Mouse (Mus musculus): ENCODE measurements at regions not wholly inside any gene's neighbourhood (a gene's known extent, or its start where the extent isn't known, plus 50 kb on each side); places are given as distances from the start of the nearest gene placed in this dataset.
"Not testable (repeated sequence)": the region's sequence is repeated elsewhere in the genome, so short reads cannot be mapped to it uniquely, and the experiment has no call there.

DNA sequence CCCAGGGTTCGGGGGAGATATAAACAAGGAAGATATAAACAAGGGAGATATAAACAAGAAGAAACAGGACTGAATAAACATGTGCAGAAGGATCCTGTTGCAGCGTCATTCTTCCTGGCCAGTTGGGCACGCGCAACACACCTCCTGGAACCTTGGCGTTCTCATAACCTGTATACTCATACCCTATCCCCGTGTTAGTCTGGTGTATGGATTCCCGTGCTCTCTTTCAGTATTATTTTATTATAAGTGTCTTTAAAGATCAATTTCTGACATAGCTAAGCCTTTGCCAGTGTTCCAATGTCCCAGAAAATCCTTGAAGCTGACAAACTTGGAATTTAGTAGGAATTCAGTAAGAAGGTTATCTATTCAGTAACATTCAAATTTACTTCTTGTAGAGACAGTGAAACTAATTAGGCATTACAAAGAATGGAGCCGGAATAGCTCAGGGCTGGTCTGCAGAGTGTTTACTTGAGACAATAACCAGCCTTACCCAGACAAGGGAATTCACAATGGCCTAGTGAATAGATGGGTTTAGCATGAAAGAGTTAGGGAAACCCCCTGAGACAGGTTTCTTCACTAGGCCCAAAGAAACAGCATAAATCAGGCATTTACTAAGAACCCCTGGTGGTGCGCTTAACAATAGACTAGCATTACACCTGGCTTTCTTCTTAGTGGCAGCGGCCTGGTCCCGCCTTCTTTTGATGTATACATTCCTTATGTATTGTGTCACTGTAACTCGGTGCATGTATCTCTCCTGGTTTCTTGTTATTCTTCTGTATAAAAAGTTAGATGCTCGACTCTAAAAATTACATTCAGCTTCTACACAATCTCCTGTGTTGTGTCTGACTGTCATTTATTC is 458.4 kb downstream of the Epm2a start:
- DNase-seq (ENCODE audit: low read depth, low spot score), result not testable (repeated sequence)

DNA sequence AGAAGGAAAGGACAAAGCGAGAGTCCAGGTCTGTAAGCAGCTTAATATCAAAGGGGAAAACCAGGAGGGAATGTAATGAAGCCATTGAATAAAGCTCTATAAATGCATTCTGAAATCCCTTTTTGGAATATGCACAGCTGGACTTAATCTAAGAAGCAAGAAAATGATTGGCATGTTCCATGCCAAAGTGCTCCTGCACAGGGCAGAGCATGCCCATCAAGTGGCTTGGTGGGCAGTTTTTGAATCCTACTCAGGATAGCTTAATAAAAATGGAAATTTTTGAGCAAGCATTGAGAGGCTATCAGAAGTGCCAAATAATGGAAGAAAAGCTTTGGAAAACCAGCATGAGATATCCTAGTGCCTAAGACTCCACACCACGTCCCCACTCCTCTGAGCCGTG is 466.1 kb downstream of the Epm2a start:
- no peak for DNase-seq (ENCODE audit: low read depth, low spot score)

DNA sequence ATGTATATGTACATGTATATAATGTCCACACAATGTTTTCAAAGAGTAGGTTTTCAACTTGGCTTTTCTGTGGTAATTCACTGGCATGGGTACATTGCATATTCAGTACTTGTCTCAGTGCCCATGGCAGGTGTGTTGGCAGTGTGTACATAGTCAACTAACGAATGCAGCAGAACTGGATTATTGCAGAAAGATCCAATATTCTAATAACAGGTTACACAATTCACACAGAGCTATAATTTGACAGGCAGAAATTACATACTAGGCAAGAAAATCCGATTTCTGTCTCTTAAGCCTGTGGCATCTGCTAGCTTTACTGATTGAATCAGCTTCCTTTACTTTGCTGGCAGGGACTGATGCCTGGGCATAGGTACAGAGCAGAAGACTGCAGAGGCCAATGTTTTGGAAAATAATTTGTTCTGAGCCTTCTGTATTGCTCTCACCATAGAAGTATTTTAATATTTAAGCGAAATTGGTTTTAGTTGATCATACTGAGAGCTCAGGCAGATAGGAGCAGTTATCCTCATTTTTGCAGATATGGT is 479.3 kb downstream of the Epm2a start:
- no peak for DNase-seq (ENCODE audit: low read depth, low spot score)

DNA sequence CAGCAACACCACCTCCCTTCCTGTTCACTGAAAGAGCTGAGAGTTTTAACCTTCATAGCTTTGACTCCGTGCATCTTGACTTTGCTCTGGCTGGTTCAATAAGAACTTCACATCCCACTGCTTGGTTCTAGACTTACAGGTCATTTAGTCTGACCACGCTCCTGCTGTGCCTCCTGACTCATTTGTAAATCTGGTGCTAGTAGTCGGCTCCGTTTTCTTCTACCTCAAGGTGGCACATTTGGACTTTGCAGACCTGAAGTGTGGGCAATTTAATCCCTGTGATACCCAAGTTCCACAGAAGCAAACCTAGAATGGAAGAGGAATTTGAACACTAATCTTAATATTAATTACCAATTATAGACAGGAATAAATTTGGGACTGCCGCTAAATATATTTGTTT is 497.9 kb downstream of the Epm2a start:
- no peak for DNase-seq (ENCODE audit: low read depth, low spot score)

DNA sequence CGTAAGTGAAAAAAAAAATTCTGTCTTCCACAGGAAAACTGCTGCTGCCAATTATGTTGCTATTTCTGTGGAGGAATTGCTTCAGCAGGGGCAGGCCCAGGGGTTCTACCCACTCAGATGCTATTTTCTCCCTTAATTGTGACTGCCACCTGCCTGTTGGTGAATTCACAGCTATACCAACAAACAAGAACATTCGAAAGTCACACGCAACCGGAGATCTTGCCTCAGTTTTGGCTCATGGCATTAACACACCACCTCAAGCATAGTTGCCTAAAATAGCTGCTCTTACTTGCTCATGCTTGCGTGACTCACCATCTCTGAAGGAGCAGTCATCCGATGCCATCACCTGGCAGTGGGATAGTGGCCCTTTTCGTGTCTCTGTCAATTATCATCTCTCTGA is 498.3 kb downstream of the Epm2a start:
- no peak for DNase-seq (ENCODE audit: low read depth, low spot score)

DNA sequence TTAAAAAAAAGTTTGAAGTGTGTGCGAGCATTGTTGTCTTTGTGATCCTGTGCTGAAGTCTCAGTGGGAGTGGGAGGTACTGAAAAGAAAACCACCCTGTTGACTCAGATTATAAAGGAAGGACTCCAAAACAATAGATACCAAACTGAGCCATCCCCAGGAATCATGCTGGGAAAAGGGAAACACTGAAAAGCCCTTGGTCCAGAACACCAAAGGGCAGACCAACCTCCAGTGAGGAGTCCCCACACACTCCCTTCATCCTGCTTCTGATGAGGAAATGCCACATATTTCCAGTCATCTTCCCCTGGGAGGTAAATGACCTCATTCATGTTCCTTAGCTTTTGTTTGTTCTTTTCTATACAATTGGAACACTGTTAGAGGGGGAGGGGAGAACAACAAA is 502.9 kb downstream of the Epm2a start:
- DNase-seq (ENCODE audit: low read depth, low spot score), result no peak

DNA sequence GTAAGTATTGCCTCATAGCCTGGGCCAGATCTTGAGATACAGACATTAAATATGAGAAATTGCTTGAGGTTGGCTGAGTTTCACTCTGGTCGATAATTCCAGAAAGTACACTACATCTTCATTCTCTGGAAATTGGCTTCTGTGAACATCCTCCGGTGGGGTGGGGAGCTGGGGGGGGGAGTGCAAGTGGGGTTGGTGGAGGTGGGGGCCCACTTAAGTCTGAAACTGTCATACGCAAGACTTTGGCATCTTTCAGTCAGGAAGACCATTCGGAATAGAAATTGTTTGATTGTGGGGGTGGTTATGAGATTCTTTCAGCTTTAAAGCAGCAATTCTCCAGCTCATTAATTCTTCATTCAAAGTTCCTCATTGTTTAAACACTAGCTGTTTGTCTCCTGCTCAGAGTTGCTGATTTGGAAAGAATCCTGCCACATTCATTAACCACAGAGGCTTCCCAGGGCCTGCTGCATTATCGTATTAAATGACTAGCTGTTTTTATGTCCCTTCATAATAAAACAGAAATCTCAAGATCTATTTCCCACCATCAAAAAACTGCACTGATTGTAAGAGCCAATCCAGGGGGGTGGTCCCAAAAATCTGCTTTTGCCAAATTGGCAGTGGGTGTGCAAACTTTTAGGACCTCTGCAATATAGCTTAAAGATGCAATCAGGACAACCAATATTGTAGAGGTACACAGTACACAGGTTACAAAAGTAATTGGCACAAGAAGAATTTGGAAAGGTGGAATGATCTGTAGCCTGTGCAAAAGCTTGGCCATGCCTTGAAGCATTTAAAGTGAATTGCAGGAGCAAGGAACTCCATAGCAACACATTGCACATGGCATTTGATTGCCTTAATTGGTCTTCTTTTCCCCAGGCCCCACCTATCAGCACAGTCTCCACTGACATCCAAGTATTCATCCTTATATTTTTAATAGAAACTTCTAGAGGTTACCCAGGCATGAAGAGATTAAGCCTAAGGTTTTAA is 532.2 kb downstream of the Epm2a start:
- no peak for DNase-seq (ENCODE audit: low read depth, low spot score)

DNA sequence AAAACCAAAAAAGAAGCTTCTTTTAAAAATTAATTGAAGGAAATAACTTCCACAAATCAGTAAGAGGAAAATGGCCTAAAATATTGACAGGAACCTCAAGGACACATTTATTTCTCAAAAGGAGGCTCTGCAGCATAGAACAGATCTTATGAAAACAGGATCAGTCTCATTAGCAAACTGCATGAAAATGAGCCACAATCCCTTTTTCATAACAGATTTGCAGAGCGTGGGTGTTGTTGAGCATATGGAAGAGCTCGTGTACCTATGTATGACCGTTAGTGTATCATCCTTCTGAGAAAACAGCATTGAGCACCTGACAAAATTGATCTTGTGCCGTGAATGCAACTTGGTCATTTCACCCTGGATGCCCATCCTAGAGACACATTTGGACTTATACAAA is 543.0 kb downstream of the Epm2a start:
- no peak for DNase-seq (ENCODE audit: low read depth, low spot score)

DNA sequence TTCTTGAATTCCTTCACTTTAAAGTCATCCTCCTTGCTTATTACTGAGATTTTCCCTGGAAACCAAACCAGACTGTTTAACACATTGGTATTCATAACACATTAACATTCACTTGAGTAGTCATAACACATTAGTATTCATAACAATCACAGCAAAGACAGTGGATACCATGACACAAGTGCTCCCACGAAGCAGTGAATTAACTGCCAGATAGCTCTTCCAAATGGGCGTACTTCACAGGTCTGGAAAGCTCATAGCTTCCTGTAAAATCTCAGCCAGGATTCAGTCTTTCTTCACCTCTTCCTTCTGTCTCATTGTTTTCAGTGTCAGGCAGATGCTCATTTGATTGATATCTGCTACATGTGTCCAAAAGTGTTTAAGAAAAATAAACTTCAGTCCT is 545.7 kb downstream of the Epm2a start:
- no peak for DNase-seq (ENCODE audit: low read depth, low spot score)

DNA sequence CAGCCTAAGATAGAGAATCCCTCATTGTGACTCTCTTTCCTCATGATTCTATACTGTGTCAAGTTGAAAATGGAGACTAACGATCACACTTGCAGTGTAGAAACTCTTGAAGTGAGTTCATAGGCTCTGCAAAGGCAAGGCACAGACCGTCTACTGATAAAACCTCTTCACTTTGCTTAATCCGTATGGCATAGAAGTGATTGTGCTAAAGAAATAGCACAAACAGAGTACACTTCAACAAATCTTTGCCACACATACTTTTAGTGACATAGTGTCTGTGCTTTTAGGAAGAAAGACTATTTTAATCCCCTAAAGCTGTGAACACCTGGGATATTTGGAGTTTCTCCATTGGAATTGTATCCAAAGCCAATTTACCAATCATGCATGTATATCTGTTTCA is 578.9 kb downstream of the Epm2a start:
- DNase-seq (ENCODE audit: low read depth, low spot score), result no peak

DNA sequence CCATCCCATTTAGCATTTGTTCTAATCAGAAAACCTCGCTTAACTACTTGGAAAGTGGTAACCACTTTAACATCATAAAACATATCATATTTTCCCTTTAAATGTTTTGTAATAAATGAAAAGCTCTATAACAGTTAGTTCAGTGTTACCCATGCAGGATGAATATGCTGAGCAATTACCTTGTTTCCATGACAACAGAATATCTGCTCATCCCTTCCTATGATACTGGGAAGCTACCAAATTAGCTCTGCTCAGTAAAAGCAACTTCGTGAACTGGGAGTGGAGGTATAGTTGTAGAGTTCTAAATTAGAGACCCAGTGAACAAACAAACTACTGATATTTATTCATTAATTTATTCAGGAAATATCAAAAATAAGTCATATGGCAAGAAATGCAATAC is 595.0 kb downstream of the Epm2a start:
- DNase-seq (ENCODE audit: low read depth, low spot score), result no peak

DNA sequence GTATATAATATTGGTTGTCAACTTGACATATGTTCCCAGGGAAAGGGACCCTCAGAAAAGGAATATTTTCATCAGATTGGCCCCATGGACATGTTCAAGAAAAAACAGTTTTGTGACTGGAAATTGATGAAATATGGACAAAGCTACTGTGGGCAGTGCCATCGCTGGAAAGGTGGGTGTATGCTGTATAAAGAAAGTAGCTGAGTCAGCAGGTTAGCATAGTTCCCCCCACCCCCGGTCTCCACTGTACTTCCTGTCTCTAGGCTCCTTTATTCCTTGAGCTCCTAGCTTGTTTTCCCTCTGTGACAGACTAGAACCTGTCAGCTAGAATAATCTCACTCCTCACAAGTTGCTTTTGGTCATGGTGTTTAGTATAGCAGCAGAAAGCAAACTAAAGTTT is 599.6 kb downstream of the Epm2a start:
- no peak for DNase-seq (ENCODE audit: low read depth, low spot score)

DNA sequence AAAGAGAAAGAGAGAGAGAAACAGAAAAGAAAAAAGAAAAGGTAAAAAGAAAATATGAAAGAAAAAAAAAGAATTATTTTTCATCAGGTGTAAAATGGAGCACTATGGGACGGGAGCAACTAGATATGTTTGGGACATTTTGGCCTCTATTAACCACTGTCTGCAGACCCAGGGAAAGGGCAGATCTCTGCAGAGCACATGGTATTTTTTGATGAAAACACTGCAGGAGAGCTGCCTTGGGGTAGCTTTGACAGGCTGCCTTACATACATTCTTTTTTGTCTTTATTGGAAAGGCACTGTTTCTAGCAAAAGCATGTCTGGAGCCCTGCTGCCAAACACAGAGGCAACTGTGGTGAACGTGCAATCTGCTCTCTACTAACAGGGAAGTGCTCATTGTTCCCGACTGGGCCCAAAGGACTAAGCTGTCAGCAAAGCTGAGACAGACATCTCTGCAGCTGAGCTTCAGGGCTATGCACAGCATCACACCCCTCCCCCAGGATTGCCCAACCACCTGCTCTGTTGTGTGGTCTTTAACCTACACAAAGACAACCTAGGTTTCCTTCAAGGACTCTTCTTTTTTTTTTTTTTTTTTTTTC is 617.2 kb downstream of the Epm2a start:
- DNase-seq (ENCODE audit: low read depth, low spot score), result no peak

DNA sequence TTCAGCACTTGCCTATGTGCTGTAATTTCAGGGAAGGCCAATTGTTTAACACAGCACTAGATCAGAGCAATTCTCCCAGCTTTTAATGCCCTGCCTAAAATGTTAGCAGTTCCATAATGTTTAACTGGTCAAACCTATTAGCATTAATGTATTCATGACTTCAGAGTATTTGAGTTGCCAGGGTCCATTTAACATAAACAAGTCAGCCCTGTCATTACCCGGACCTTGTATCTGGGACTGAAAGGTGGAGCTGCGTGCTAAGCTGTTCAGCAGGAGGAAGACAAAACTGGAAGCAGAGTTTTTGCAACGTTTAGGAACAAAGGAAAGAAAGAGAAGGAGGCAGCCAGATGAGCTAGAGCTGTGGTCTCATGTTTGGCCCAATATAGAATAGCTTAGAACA is 661.8 kb downstream of the Epm2a start:
- no peak for DNase-seq (ENCODE audit: low read depth, low spot score)

DNA sequence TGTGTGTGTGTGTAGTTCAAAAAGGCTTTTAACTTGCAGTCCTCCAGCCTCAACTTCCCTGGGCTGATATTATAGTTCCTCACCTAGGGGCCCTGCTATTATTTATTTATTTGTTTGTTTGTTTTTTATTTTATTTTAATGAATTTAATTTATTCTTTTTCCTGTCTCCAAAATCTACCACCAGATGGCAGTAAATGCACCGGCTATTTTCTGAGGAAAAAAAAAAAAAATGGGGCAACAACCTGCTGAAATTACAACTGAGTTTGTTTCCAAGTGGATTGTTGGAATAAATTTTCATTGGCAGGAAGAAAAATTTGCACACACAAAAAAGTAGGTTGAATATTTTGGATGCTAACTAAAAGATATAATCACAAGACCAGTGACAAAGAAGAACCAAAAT is 662.7 kb downstream of the Epm2a start:
- no peak for DNase-seq (ENCODE audit: low read depth, low spot score)

DNA sequence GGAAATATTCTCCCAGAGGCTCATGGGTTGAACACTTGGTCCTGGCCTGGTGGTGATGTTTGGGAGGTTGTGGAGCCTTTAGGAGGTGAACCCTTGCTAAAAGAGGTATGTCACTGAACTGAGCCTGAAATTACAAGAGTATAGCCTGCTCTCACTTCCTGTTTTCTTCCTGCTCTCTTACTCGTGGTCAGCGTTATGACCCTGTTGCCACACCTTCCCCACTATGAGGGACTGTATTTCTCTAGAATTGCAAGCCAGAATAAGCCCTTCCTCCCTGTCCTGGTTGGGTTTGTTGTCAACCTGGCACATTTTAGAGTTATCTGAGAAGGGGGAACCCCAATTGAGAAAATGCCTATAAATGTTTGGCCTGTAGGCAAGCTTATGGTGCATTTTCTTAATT is 674.1 kb downstream of the Epm2a start:
- DNase-seq (ENCODE audit: low read depth, low spot score), result no peak

DNA sequence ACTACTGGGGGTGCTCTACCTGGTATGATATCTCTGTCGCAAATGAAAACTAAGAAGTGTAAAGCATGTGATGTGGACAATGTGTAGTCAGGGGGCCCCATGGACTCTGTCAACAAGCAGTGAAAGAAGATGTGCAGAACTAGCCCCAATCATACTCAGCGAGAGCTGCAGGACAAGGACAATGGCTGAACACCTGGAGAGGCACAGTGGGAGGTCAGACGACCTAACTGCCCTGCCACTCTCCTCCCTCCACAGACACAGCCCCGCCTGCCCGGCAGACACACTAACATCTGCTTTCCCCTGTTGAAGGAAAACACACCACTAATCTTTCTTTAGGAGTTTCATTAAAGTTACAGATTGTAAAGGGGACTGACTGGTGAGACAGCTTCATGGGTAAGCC is 675.1 kb downstream of the Epm2a start:
- no peak for DNase-seq (ENCODE audit: low read depth, low spot score)

DNA sequence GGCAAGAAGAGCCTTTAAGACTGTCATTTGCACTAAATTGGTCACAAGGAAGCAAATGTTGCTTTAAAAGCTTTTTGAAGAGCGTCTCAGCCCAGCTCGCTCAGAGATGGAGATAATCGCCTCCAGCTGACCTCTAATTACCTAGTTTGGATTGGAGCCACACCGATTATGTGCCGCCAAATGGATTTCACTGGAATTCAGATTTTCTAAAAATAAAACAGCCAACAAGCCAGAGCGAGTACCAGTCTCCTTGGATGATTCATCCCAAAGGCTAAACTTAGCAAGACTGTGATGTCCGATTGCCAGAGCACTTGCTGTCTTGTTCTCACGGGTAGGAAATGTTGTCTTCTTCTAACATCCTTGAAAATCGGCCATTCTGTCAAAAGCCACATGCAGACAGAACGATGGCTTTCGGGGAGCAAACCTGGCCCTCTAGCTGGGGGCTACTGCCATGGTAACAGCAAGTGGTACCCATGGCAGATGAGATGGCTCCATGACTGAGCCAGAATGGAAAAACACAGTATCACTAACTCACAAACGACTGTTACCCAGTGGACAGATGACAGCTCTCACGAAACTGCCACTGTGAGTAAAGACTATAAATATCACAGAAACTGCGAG is 676.1 kb downstream of the Epm2a start:
- DNase-seq (ENCODE audit: low read depth, low spot score), result no peak

DNA sequence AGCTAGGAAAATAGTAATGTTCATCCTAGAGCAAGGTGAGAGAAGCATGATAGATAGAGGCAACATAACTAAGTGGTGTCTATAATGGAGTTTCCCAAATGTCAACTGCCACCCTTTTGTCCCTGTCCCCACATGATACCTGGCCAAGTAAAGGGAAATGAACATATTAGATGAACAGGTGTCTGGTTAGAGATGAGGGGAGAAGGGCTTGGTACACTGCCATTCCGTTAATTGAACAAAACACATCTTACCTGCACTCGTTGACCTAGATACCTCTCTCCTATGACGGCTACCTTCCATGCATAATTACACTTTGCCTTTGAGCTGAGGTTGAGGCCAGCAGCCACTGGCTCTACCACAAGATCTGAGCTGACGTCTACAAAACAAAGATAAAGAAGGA is 677.4 kb downstream of the Epm2a start:
- no peak for DNase-seq (ENCODE audit: low read depth, low spot score)

DNA sequence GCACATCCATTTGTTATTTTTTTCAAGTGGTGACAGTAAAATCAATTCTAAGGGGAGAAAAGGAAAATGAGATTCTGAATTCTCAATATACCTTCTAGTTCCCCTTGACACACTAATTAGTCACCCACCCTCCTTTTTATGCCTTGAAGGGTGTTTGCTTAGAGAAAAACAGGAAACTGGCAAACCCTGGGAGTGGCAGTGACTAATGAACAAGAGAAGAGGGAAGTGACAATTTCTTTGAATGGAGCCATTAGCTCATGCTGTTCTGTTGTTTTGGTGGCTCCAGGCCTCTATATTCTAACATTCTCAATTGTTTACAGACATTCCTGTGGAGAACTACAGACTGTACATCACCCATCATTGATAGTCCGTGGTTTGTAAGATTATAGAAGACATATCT is 692.0 kb downstream of the Epm2a start:
- no peak for DNase-seq (ENCODE audit: low read depth, low spot score)

DNA sequence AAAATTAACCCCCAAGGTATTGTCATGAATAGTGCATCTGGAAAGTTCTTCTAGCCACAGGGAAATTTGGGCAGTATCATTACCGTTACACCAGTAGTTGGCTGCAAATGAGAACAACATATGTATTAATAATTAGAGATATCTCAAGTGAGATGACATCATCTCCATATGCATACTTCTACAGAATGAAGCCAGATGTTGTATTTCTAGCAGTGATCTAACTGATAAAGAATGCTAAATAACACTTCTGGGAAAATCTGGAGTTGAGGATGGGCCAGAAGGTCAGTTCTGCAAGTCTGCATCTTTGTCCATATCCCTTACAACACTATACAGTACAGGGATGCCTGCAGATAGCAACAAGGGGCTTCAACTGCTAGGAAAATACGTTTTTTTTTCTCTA is 702.7 kb downstream of the Epm2a start:
- no peak for DNase-seq (ENCODE audit: low read depth, low spot score)

DNA sequence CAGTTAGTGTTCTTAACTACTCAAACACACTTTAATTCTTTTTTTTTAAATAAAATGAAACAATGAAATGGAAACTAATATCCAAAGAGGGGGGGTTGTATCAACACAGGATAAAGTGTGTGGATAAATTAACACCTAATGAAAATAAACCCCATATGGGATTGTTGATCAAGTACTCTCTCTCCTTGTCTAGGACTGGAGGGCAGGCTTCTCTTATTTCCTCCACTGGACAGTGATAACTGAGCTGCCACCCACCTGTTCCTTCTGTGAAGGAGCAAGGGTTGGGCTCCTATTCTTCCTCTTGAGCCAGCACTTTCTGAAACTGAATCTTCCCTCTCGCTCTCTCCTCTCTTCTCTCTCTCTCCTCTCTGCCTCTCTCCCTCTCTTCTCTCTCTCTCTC is 716.5 kb downstream of the Epm2a start:
- DNase-seq (ENCODE audit: low read depth, low spot score), result no peak
